In genomic region chr10:93596641-93597040, GRCm38 (mm10) we compare ENCODE assay signal across 24 mouse cellular contexts. TPM values are rescaled to one million over a fixed set of nuclear protein-coding genes. Genes with fewer than 3 reads are reported as not detected.
DNase-seq lines count a peak whose midpoint lies in the region; TF ChIP-seq lines count a peak whose summit lies in the region.
"Had no signal": no experiment of that assay in that cellular context is flagged by ENCODE, and none has a peak within 500 bp of the region (broad histone marks: within the 10 kb centered on the region; RNA-seq: fewer than 3 reads in every experiment).

No protein-coding gene starts in this region.

- H3K27me3 ChIP-seq in heart, embryonic 10.5 days (ENCODE audit: insufficient read depth, poor library complexity, severe bottlenecking) = peaks cover 3% of the 10 kb centered on the region; the same call in 1 of the 2 replicates
- no peaks in the 10 kb centered on the region for H3K27me3 ChIP-seq in heart, adult 2 months (ENCODE audit: control insufficient read depth, insufficient read depth, low read length)
- H3K27me3 ChIP-seq: CH12.LX; embryonic facial prominence, embryonic 13.5 days; embryonic facial prominence, embryonic 15.5 days had no signal

- DNase-seq in heart, embryonic 10.5 days (ENCODE audit: low spot score) = peak; percentile 66
- no peak for DNase-seq in heart, adult 2 months
- DNase-seq in 3T3-L1 (ENCODE audit: low read depth, low spot score) = peak; percentile 0
- DNase-seq in NIH3T3 (ENCODE audit: low read depth) = peak; percentile 0
- no peak for DNase-seq in lung, adult 18-20 months
- DNase-seq: B cell, adult 2 months; cerebellum, adult 11 months; cerebellum, adult 18-20 months; cerebellum, adult 8-10 months; cerebellum, adult 9-11 months; cerebellum, postnatal 14 days; cerebellum, postnatal 36 days; embryo, embryonic 11 days had no signal

- no peak for TF ChIP-seq EP300 in heart, adult 2 months (IDR thresholded peaks at IDR 0.05; ENCODE audit: insufficient read depth, low read depth, low read length)

- H3K79me2 ChIP-seq in heart, adult 2 months (replicated peaks; ENCODE audit: control insufficient read depth, insufficient read depth, low read length) = no peaks in the 10 kb centered on the region

- H3K4me1 ChIP-seq in heart, embryonic 10.5 days = no peaks in the 10 kb centered on the region
- H3K4me1 ChIP-seq in heart, adult 2 months (ENCODE audit: control insufficient read depth, insufficient read depth, low read length) = no peaks in the 10 kb centered on the region
- H3K4me1 ChIP-seq: embryonic facial prominence, embryonic 13.5 days had no signal

- no peak for TF ChIP-seq CTCF in heart, adult 2 months (IDR thresholded peaks at IDR 0.05)

- no peaks in the 10 kb centered on the region for H3K9me3 ChIP-seq in heart, embryonic 10.5 days
- H3K9me3 ChIP-seq: embryonic facial prominence, embryonic 13.5 days; embryonic facial prominence, embryonic 15.5 days; forebrain, embryonic 10.5 days; forebrain, embryonic 12.5 days; G1E had no signal

- H3K36me3 ChIP-seq in heart, embryonic 10.5 days = no peaks in the 10 kb centered on the region
- no peaks in the 10 kb centered on the region for H3K36me3 ChIP-seq in heart, adult 2 months (ENCODE audit: control insufficient read depth, insufficient read depth, low read length)
- H3K36me3 ChIP-seq: embryonic facial prominence, embryonic 13.5 days; embryonic facial prominence, embryonic 15.5 days; forebrain, embryonic 10.5 days; forebrain, embryonic 12.5 days; G1E had no signal

- no peak overlapping the region for H3K4me3 ChIP-seq in heart, embryonic 10.5 days
- H3K4me3 ChIP-seq in heart, adult 2 months = no peak overlapping the region
- H3K4me3 ChIP-seq: embryonic facial prominence, embryonic 13.5 days; embryonic facial prominence, embryonic 15.5 days; erythroblast, embryonic 14.5 days; forebrain, embryonic 10.5 days; forebrain, embryonic 12.5 days had no signal

- H3K27ac ChIP-seq in heart, embryonic 10.5 days = no peak overlapping the region
- no peak overlapping the region for H3K27ac ChIP-seq in heart, adult 2 months
- H3K27ac ChIP-seq: embryonic facial prominence, embryonic 13.5 days; embryonic facial prominence, embryonic 15.5 days; forebrain, embryonic 10.5 days; forebrain, embryonic 12.5 days had no signal

- WGBS in heart, embryonic 10.5 days = 73% methylated on average over 3 of the region's 3 CpGs
- 85% methylated on average over 3 of the region's 3 CpGs for WGBS in heart, adult 2 months

- no peak overlapping the region for H3K9ac ChIP-seq in heart, adult 2 months (ENCODE audit: low read depth, low read length)
- H3K9ac ChIP-seq: embryonic facial prominence, embryonic 13.5 days; embryonic facial prominence, embryonic 15.5 days; forebrain, embryonic 12.5 days had no signal

- TF ChIP-seq POLR2A in heart, adult 2 months (IDR thresholded peaks at IDR 0.05; ENCODE audit: insufficient read depth, low read depth, low read length) = no peak

- intact Hi-C loops in heart, adult 2 months (cut with DNase I) = no loop called here

RNA-seq across cellular contexts. Expression of gene Snrpf, which starts 7.1 kb away (rescaled TPM):
- polyA plus RNA-seq in heart, embryonic 10.5 days (2016; fragmentation: Nextera tagmentation; extraction: Ambion mirVana) = 108 and 145 TPM in 2 replicates
- 10 to 100 TPM in 1 of 2 experiments, 1 to 10 TPM in 1; 9.6 to 11.3 TPM for total RNA-seq in heart, adult 2 months (2021)
- polyA plus RNA-seq in heart, adult 2 months (2012; rRNA removed) = 17.7 and 20.5 TPM in 2 replicates

RNA-seq across cellular contexts. Expression of gene Ntn4, which starts 43.8 kb away (rescaled TPM):
- 0.06 and 0.40 TPM in 2 replicates for polyA plus RNA-seq in heart, embryonic 10.5 days (2016; fragmentation: Nextera tagmentation; extraction: Ambion mirVana)
- total RNA-seq in heart, adult 2 months (2021) = 10 to 100 TPM; 14.0 to 14.9 TPM
- polyA plus RNA-seq in heart, adult 2 months (2012; rRNA removed) = 7.4 and 11.5 TPM in 2 replicates
- total RNA-seq: CH12.LX had no signal
- polyA plus RNA-seq: erythroblast, embryonic 14.5 days; G1E had no signal

RNA-seq across cellular contexts. Expression of gene Ccdc38, which starts 56.2 kb away (rescaled TPM):
- 0.17 and 0.35 TPM in 2 replicates for polyA plus RNA-seq in heart, embryonic 10.5 days (2016; fragmentation: Nextera tagmentation; extraction: Ambion mirVana)
- total RNA-seq in heart, adult 2 months (2021) = not detected
- polyA plus RNA-seq in heart, adult 2 months (2012; rRNA removed) = not detected in 2 replicates
- total RNA-seq: adrenal gland, adult 2 months; adrenal gland, postnatal 25 days; adrenal gland, postnatal 4 days had no signal
- polyA plus RNA-seq: adrenal gland, adult 2 months; erythroblast, embryonic 14.5 days; G1E had no signal

RNA-seq across cellular contexts. Expression of gene Amdhd1, which starts 56.8 kb away (rescaled TPM):
- polyA plus RNA-seq in heart, embryonic 10.5 days (2016; fragmentation: Nextera tagmentation; extraction: Ambion mirVana) = 0.26 and 1.5 TPM in 2 replicates
- total RNA-seq in heart, adult 2 months (2021) = not detected
- 0.06 and 0.12 TPM in 2 replicates for polyA plus RNA-seq in heart, adult 2 months (2012; rRNA removed)
- total RNA-seq: adrenal gland, postnatal 25 days; common myeloid progenitor, adult 5-6 weeks; G1E had no signal
- polyA plus RNA-seq: G1E had no signal

Comparison
In these comparisons a context has a peak if more than half of its experiments do, and no peak if none do; other contexts are left out.
1. DNase-seq: peak in heart, embryonic 10.5 days (single experiment), 3T3-L1 (single experiment) and NIH3T3 (single experiment); none in heart, adult 2 months (0 of 2) and lung, adult 18-20 months (0 of 2).